Mouse (Mus musculus): ENCODE measurements around the gene AL731706.1. TPM values are rescaled to one million over a fixed set of nuclear protein-coding genes. Genes with fewer than 3 reads are reported as not detected.

The AL731706.1 gene
- total and polyA plus RNA-seq, 3 experiments: 13.5 to 14.2 TPM; not detected in 1

DNA sequence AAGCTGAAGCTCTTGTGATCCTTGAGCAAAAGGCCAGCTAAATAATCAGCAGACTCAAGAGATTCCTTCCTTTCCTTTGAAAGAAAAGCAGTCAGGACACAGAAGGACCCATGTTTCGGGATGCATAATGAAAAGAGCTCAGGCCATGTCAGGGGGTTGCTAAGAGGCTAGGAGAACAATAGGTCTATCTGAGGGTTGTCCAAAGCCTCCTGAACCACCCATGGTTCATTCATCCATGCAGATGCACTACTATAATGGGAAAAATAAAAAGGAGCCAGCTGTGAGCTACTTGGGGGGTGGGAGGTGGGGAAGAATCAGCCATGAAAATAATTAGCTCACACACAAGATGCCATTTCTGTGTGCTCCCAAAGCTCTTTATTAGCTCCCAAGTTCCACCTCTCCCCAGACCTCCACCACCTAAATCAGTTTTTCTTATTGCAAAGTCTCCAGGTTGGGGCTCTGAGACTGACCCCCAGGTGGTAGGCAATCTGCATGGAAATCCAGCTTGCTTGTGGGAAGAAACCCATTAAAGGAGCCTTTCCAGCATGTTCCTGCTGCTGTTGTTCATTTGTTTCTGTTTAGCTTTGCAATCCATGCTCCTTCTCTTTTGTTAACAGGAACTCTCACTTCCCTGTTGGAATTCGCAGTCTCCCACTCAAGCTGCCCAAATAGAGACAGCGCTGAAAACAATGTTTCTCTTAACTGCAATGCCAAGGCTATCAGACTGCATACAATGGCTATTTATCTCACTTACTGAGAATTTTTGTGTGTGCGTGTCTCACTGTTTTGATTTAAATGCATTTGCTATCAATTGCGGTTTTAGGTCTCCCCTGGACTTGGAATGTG is 36.4 kb downstream of the AL731706.1 start:
- Histone ChIP-seq H3K27me3 (ENCODE audit: control insufficient read depth in 1 of 2, insufficient read depth in 2 of 2, low read length in 2 of 2) (no peaks in the 10 kb centered on the region), H3K36me3 (ENCODE audit: control insufficient read depth in 1 of 2, insufficient read depth in 2 of 2, low read length in 2 of 2) (no peaks in the 10 kb centered on the region), H3K9me3 (replicated peaks; ENCODE audit: insufficient read depth, low read length) (no peaks in the 10 kb centered on the region), H3K9ac (ENCODE audit: control insufficient read depth, low read depth, low read length, poor library complexity, severe bottlenecking) (no peak overlapping the region), H3K27ac (ENCODE audit: control insufficient read depth, low read depth, low read length) (no peak overlapping the region), H3K4me3 (ENCODE audit: control insufficient read depth in 1 of 2, insufficient read depth in 1 of 2, low read depth in 2 of 2, low read length in 2 of 2) (no peak overlapping the region), H3K4me1 (ENCODE audit: control insufficient read depth in 1 of 2, insufficient read depth in 2 of 2, low read length in 2 of 2) (no peaks in the 10 kb centered on the region), H3K79me2 (ENCODE audit: control insufficient read depth, insufficient read depth, low read length, poor library complexity) (no peaks in the 10 kb centered on the region)
- TF ChIP-seq SIN3A (IDR thresholded peaks at IDR 0.05; ENCODE audit: low read length): no peak
- TF ChIP-seq HCFC1 (IDR thresholded peaks at IDR 0.05; ENCODE audit: low read depth, low read length): no peak
- no peak for TF ChIP-seq JUND (IDR thresholded peaks at IDR 0.05; ENCODE audit: low read depth, low read length)
- no peak for TF ChIP-seq MAFK (IDR thresholded peaks at IDR 0.05; ENCODE audit: borderline replicate concordance, low read depth, low read length)
- TF ChIP-seq GATA1 (IDR thresholded peaks at IDR 0.05; ENCODE audit: low read depth, low read length): no peak
- TF ChIP-seq TAL1 (IDR thresholded peaks at IDR 0.05; ENCODE audit: low read length): no peak
- no peak for TF ChIP-seq ELF1 (IDR thresholded peaks at IDR 0.05; ENCODE audit: low read depth, low read length)
- TF ChIP-seq NRF1 (IDR thresholded peaks at IDR 0.05; ENCODE audit: insufficient read depth, low read depth, low read length, poor library complexity, severe bottlenecking): no peak
- TF ChIP-seq RCOR1 (IDR thresholded peaks at IDR 0.05; ENCODE audit: low read depth, low read length): no peak
- no peak for TF ChIP-seq GABPA (IDR thresholded peaks at IDR 0.05; ENCODE audit: low read depth, low read length)
- no peak for TF ChIP-seq ZNF384 (IDR thresholded peaks at IDR 0.05; ENCODE audit: low read depth, low read length)
- TF ChIP-seq POLR2A (IDR thresholded peaks at IDR 0.05; ENCODE audit: control insufficient read depth in 1 of 2, insufficient read depth in 1 of 2, low read depth in 1 of 2, low read length in 2 of 2, poor library complexity in 1 of 2): no peak
- DNase-seq (ENCODE audit: low read depth, low spot score): no peak

DNA sequence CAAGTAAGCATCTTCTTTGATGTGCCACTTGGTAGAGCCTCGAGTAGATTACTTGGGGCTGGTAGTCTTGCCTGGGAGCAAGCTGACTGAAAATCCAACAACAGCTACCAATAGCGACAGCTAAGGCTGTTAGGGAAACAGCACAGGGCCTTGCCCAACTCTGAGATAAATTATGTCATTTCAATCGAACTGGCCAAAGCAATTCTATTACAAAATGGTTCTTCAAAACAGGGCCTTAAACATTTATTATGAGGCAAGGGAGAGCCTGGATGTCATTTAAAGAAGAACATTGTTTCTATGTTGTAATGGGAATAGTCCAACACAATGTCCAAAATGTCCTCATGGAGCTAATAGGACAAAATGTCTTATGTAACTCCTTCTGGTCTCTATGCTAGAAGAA is 40.8 kb downstream of the AL731706.1 start:
- H3K9me3 ChIP-seq (replicated peaks; ENCODE audit: insufficient read depth, low read length): no peaks in the 10 kb centered on the region
- TF ChIP-seq GABPA (IDR thresholded peaks at IDR 0.05; ENCODE audit: low read depth, low read length): no peak
- no peak for TF ChIP-seq JUND (IDR thresholded peaks at IDR 0.05; ENCODE audit: low read depth, low read length)
- TF ChIP-seq MEF2A (IDR thresholded peaks at IDR 0.05; ENCODE audit: extremely low read depth, insufficient replicate concordance, low read depth, low read length, poor library complexity, severe bottlenecking): no peak
- no peak for TF ChIP-seq CTCF (IDR thresholded peaks at IDR 0.05 in 2 of 3, conservative IDR thresholded peaks at IDR 0.05 in 1 of 3; ENCODE audit: control insufficient read depth in 1 of 3, insufficient read depth in 1 of 3, low read depth in 2 of 3, low read length in 3 of 3, poor library complexity in 1 of 3, severe bottlenecking in 1 of 3)
- TF ChIP-seq TAL1 (IDR thresholded peaks at IDR 0.05; ENCODE audit: low read length): no peak
- no peaks in the 10 kb centered on the region for H3K4me1 ChIP-seq (ENCODE audit: control insufficient read depth in 1 of 2, insufficient read depth in 2 of 2, low read length in 2 of 2)
- H3K27me3 ChIP-seq (ENCODE audit: control insufficient read depth in 1 of 2, insufficient read depth in 2 of 2, low read length in 2 of 2): no peaks in the 10 kb centered on the region
- no peak for DNase-seq (ENCODE audit: low read depth, low spot score)
- no peak overlapping the region for H3K27ac ChIP-seq (ENCODE audit: control insufficient read depth, low read depth, low read length)
- no peak overlapping the region for H3K4me3 ChIP-seq (ENCODE audit: control insufficient read depth in 1 of 2, insufficient read depth in 1 of 2, low read depth in 2 of 2, low read length in 2 of 2)
- no peaks in the 10 kb centered on the region for H3K36me3 ChIP-seq (ENCODE audit: control insufficient read depth in 1 of 2, insufficient read depth in 2 of 2, low read length in 2 of 2)
- H3K9ac ChIP-seq (ENCODE audit: control insufficient read depth, low read depth, low read length, poor library complexity, severe bottlenecking): no peak overlapping the region
- H3K79me2 ChIP-seq (ENCODE audit: control insufficient read depth, insufficient read depth, low read length, poor library complexity): no peaks in the 10 kb centered on the region

Data from MEL (cell line).